Mouse (Mus musculus) small intestine, adult 2 months (tissue): ENCODE measurements at regions not wholly inside any gene's neighbourhood (a gene's known extent, or its start where the extent isn't known, plus 50 kb on each side); places are given as distances from the start of the nearest gene placed in this dataset.

Experiments
- CTCF ChIP-seq: fragments of 200-500 bp; IDR thresholded peaks from 2 replicates; pipeline ENCODE4 v1.5.1; 2012; ENCODE audit warnings: low read depth, mild to moderate bottlenecking, control low read depth, inconsistent platforms, low read length, moderate library complexity, mixed read lengths; ENCODE audit not compliant: insufficient replicate concordance, insufficient read length; ENCODE audit errors: extremely low read depth
- POLR2A ChIP-seq: fragments of 200-500 bp; IDR thresholded peaks from 2 replicates; pipeline ENCODE4 v1.6.1; 2012; ENCODE audit warnings: low read depth, mild to moderate bottlenecking, control low read depth, inconsistent platforms, low read length, moderate library complexity

DNA sequence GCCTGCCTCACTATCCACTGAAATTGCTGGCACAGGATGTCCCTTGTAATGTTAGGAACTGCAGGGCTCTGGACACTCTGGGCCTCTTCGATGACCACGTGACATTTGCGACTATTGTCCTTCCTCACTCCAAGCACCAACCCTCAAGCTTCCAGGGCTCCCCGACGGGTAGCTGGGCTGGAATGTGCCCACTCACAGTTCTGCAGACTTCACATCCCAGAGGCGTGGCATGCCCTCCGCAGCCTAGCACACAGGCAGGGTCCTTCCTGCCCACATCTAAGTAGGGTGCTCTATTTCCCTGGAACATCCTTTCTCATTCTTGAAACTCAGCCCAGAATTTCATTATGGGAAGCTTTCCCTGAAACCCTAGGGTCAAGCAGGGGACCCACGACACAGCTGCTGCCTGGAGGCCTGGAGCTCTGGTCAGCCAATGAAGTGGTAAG is 95.2 kb upstream of the Spred2 start:
- TF ChIP-seq POLR2A (no peak), CTCF (no peak)
